Mouse (Mus musculus) testis, adult 2 months (tissue): ENCODE measurements around the gene Kctd5.

Experiments used
- CTCF ChIP-seq: fragments of 200-500 bp; IDR thresholded peaks from 2 replicates; pipeline ENCODE4 v1.5.1; 2012; ENCODE audit warnings: low read depth, mild to moderate bottlenecking, inconsistent platforms, low read length, moderate library complexity; ENCODE audit not compliant: control insufficient read depth, insufficient read depth, insufficient replicate concordance
- POLR2A ChIP-seq: fragments of 200-500 bp; IDR thresholded peaks from 2 replicates; pipeline ENCODE4 v1.6.1; 2012; ENCODE audit warnings: low read depth, mild to moderate bottlenecking, inconsistent platforms, low read length, moderate library complexity; ENCODE audit not compliant: control insufficient read depth

DNA sequence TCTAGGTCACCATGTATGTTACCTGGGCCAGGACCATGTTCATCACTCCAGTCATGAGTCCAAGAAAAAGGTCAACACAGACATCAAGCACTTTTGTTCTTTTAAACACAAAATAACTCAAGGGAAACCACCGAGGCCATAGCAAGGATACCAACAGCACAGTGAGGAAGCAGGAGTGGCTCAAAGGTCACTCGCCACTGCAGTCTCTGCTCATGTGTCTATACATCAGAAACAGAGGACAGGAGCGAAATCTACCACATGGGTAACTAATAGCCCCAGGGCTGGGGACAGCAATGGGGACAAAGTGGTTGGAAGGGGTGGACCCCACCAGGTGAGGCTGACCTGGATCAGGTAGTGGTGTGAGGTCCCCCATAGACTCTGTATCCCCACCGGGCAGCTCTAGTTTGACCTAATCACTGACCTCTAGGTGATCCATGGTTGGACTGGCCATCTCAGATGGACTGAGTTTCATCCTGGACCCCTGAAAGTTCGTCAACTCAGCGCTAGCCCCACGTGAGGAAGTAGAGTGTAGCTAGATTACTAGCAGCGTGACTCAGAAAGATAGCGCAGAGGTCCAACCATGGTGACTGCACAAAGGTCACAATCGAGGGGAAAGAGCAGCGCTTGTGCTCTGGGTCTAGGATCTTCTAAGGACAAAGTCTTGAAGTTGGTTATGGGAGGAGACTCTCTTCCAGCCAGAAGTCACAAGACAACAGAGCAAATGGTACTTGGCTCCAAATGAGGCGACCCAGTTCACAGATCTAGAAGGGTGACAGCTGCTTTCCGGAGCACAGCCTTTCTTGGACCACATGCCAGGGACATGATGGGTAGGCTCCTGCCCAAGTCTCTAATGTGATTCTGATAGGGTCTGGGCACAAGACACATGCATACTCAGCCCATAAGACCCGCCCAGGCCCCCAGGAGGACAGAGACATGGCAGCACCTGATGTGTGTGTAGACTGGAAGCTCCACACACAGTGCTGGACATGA lies 16.4 kb downstream of the Kctd5 start:
- TF ChIP-seq CTCF (no peak), POLR2A (no peak)
